Mouse (Mus musculus) CD4-positive naive resting alpha-beta T cell, adult 76 days (primary cell): Measurements from ENCODE around the gene Hspe1. TPM values are rescaled to one million over a fixed set of nuclear protein-coding genes. Genes with fewer than 3 reads are reported as not detected.

Experiments
- total RNA-seq: library from RNA; stranded (reverse); gene quantifications from one replicate; pipeline ENCODE4 v1.2.4, GENCODE M21; 2023

Gene Hspe1
- total RNA-seq = 138 TPM

DNA sequence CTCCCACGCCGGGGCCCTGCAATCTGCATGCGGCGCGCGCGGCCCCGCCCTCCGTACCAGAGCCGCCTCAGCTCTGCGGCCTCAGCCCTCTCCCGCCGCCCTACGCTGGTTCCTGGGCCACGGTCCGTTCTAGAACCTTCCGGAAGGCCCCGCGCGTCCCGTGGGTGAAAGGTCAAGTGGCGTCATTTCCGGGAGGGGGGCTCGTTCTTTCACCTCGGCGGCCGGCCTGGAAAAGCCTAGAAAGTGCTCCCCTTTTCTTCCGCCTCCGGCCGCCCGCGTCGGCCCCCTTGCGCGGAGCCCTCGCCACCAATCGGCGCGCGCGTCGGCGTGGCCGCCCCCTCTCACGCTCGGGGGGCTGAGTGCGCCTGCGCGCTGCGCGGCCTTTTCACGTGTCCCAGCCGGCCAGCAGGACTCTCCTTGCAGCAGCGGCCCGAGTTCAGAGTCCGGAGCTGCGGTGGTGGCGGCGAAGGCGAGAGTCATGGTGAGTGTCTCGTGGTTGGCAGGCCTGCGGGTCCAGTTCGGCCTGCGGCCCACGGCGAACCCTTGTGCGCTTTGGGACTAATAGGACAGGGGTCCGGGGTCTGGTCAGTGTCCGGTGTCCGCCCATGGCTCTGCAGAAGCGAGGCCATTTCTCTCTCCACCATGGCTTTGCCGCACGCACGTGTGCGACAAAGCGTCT lies at the start of gene Hspe1, which contains the start of gene Hspd1:
TSS of gene Hspe1 (plus strand) at position 201 of the 679 bp plus-strand sequence.
TSS of gene Hspd1 (minus strand) at position 312 of the 679 bp plus-strand sequence.

GRCm38 (mm10) chr1:55052355-55052953 lies 35.5 kb upstream of the Hspe1 start, which contains the start of gene Coq10b:
Gene Coq10b (plus strand): TSS chr1:55052770.

GRCm38 (mm10) chr1:55130943-55131401 lies 43.0 kb downstream of the Hspe1 start, which contains the start of gene Mob4:
Gene Mob4 (plus strand): TSS chr1:55131231.

Other genes starting within 250 kb of the Hspe1 start
- gene Ankrd44, start 161.7 kb upstream of the Hspe1 start, total RNA-seq = 590 TPM
- gene Sf3b1, start 60.7 kb upstream of the Hspe1 start, total RNA-seq = 591 TPM
- 97.9 TPM for gene Coq10b, start 35.4 kb upstream of the Hspe1 start, total RNA-seq
- 103 TPM for gene Hspd1, start 111 bp downstream of the Hspe1 start, total RNA-seq
- 103 TPM for gene Mob4, start 43.1 kb downstream of the Hspe1 start, total RNA-seq
- 4.9 TPM for gene Rftn2, start 138.7 kb downstream of the Hspe1 start, total RNA-seq
- 7.6 TPM for gene Mars2, start 149.0 kb downstream of the Hspe1 start, total RNA-seq